Mouse (Mus musculus) urinary bladder, adult 18-20 months (tissue): Measurements from ENCODE around the gene Myo10.

Experiments
- DNase-seq, 2 experiments: peaks; one replicate each; pipeline ENCODE4 v3.0.0; 2022; ENCODE audit warnings: low spot score in 2 of 2, mixed read lengths in 2 of 2

Myo10 gene

DNA sequence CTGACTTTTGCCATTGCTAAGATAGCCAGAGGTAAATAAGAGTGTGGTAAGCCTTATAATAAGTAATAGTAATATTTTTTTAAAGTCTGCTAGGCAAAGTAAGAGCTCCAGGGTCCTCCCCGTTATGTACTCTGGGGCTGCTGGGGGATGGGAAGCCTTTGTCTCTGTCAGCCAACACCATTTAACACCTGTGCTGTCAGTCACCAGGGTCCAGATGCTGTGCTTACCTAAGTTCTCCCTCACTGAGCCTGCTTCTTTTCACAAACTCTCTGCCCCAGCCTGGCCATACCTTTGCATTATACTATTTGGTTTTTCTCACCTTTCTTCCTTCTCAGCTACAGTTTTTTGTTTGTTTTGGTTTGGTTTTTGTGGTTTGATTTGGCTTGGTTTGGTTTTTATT lies 175.6 kb downstream of the Myo10 start:
- no peak for DNase-seq

DNA sequence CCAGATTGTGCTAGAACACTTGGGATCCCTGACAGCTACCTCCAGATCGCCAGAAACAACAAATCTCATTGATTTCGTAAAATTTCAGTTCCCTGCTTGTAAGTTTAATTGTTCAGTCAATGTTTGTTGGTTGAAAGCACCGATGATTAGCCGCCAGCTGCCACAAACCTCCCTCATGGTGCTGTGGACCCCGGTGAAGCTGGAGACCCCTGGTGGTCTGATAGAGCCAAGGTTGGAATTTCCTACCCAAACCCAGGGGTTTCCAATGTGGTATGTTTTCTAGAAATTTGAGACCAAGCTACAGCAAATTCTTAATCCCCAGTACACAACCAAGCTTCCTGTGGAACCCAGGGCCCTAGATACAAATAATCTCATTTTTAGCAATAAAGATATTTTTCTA lies 179.4 kb downstream of the Myo10 start:
- no peak for DNase-seq

DNA sequence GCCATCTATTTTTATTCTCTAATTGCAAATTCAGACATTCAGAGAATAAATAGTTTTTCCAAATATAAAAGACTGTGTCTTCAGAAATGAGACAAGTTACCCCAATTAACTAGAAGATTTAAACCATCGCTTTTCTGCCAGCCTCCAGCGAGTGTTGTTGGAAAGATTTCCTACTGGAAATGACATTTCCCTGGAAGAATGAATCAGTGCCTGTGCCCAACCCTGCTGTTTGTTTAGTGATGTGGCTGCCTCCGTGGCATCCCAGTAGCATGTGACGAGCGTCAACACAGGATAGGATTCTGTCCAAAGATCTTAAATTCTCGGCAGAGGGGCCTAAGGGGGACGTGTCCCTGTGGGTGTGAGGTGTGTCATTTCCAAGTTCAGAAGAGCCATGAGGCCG lies 179.9 kb downstream of the Myo10 start:
- DNase-seq: no peak

DNA sequence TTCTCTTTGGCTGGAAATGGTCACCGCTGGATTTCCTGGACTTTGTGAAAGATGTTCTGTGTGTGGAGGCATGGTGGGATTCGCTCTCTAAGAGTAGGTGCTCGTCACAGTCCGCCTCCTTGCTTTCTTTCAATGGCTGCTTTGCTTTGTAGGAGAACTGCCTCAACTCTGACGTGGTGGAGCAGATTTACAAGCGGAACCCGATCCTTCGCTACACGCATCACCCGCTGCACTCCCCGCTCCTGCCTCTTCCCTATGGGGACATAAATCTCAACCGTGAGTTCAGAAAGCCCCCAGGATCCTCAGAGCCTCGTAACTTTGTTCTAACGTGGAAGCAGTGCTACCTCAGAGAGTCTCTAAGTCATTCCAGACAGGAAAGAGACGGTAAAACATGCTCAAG lies 180.8 kb downstream of the Myo10 start:
- DNase-seq: no peak

DNA sequence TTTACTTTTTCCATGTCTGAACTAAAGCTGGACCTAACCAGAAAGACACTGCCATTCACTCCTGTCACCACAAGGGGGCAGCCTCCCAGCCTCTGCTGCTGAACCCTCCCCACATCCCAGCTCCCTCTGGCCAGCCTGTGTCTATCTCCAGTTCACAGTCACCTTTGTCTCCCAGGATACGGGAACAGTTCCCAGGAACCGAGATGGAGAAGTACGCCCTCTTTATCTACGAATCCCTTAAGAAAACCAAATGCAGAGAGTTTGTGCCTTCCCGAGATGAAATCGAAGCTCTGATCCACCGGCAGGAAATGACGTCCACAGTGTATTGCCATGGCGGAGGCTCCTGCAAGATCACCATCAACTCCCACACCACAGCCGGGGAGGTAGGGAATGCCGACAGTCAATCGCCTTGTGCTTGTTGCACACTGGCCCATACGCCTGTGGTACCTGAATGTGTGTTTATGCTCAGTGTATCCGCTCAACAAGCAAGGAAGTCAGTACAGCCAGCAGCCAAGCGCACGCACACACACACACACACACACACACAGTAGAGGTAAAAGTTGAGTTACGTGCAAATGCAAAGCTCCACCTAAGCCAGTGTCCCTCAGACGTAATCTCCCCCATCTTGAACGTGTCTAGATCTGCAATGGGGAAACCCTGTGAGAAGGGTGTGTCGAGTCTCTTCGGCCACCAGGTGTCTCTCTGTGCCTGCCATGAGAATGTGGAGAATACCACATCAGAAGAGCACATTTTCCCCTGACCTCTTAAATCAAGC lies 183.2 kb downstream of the Myo10 start:
- DNase-seq: peak; percentile 45 to 62

DNA sequence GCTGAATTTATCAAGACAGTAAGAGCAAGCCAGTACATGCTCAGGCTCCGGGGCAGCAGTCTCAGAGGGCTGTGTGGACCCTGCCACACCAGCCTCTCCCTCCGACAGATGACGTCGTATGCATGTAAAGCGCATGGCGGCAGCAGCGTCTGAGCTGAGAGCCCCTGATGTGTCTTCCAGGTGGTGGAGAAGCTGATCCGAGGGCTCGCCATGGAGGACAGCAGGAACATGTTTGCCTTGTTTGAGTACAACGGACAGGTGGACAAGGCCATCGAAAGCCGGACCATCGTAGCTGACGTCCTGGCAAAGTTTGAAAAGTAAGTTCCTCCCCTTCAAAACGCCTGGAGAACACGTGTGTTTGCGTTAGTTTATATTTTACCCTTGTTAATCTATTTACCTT lies 184.0 kb downstream of the Myo10 start:
- DNase-seq: no peak

DNA sequence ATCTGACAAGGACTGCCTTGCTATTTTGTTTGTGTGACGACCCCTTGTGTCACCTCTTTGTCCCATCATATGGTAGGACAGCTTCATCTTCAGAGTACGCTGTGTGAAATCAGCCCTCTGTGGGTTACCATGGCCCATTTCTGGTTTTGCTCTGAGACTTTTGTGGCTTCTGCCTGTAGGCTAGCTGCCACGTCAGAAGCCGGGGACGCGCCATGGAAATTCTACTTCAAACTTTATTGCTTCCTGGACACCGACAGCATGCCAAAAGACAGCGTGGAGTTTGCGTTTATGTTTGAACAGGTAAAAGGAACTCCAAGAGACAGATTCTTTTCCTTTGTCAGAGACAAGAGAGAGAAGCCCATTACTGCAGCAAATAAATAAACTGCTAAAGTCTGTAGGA lies 184.6 kb downstream of the Myo10 start:
- DNase-seq: no peak

DNA sequence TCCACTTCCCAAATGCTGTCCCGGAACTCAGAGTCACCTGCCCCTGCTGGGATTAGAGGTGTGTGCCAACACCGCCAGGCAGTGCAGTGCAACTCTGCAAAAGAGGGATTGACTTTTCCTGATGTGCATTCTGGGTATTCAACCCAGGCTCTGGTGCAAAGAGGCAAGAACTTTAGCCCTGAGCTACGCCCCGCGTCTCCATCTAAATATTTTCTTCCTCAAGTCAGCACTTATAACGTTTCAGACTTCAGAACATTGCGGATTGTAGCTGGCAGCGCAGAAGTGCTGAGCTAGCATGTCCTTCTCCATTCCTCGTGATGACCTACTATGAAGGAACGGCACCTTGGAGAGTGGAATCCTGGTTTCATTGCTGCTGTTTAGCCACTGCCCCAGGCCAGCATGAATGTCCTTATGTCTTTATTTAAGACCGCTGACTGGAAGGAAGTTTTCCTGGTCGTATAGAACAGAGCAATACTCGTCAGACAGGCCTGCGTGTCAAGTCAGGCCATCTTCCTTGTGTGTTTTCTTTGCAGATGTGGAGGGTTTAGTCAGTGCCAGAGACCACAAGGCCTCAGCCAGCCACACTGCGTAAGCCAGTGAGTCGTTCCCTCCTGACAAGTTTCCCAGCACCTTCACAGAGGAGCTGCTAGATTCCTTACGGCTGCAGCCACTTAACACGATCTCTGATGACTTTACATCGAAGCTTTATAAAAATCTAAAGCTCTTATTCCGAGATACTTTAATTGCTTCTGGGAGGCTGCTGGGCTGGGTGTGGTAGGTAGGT lies 186.5 kb downstream of the Myo10 start:
- DNase-seq: no peak

DNA sequence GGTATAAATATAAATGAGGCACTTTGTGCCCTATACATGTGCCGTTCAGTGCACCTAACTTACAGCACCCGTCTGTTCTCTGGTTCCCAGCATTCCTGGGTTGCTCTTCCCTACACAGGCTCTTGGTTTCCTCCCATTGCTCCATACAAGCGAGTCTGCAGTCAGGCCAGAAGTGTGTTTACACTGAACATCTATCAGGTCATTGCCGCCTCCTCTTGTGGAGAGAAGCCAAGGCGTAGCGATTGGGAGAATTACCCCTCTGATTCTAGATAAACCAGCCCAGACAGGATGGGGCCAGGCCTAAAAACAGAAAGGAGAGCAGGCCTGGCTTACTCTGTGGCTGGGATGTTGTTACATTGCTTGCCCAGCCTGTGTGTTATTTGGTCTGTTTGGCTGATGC lies 187.3 kb downstream of the Myo10 start:
- no peak for DNase-seq

DNA sequence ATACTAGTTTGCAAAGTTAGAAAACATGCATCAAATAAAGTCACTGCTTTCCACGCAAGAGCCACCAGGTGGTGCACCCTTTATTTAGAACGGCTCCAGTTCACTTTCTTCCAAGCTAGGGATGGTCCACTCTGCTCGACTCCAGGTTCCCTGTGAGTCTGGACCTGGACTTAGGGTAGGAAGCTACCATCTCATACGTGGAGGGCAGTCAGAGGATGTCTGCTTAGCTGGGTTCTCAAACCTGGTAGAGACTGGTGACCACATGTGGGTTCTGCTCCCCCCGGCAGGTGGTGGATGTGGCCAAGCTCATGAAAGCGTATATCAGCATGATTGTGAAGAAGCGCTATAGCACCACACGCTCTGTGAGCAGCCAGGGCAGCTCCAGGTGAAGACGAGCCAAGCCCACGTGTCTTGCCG lies 189.5 kb downstream of the Myo10 start:
- no peak for DNase-seq

DNA sequence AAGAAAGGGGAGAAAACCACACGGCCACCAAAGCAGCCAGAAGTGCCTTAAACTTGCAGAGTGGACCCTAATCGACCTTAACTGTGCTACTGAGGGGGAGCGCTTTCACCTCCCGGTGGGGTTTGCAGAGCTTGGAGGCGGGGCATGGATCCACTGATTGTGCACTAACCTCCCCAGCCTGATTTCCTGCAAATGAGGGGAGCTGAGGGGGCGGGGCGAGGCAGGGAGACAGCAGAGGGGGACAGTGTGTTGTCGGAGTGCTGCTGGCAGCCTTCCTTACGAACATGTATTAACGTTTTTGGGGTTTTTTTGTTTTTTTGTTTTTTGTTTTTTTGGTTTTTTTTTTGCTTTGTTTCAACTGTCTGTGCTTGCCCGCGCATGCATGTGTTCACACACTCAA lies 190.2 kb downstream of the Myo10 start:
- no peak for DNase-seq

DNA sequence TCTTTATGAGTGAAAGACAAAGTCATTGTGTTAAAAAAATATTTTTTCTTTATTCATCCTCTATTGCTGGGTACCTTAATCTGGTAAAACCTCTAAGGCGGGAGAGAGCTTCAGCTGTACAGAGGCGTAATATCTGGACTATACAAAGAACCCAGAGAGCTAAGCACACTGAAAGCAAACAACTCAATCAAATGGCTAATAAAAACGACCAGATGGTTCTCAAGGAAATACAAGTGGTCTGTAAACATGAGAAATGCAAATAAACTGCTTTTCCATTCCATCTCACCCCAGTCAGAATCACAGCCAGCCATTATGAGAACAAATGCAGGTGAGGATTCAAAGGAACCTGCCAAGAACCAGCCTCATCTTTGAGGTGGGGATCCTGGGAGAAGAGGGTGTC lies 192.2 kb downstream of the Myo10 start:
- no peak for DNase-seq

DNA sequence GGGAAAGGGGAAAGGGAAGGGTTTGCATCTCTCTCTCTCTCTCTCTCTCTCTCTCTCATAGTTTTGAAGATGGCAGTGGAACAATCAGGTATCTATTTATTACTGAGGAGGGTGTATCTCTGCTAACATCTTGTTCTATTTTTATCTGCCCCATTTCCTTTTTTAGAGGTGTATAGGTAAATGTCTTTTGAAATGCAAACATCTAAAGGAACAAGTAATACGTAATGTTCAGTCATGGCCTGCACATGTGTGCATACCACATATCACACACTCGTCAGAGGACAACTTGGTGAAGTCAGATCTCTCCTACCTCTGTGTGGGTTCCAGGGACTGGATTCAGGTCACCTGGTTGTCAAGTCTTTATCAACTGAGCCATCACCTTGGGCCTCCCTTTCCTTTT lies 194.9 kb downstream of the Myo10 start:
- DNase-seq: no peak

DNA sequence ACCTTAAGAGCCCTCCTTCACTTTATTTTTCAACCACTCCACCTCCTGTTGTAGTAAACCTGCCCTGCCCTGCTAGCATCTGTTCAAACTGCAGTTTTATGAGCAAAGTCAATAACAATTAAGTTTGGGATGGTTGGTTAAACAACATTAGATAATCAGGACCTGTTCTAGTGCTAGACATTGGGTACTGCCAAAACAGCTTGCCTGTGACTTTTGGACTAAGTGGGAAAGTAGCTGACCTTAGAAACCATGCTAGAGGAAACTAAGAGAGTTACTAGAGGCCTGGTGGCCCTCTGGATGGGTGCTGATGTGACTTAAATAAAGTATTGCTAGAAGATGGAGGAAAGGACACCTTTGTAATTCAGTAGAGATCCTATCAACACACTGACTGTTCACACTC lies 199.7 kb downstream of the Myo10 start:
- no peak for DNase-seq

DNA sequence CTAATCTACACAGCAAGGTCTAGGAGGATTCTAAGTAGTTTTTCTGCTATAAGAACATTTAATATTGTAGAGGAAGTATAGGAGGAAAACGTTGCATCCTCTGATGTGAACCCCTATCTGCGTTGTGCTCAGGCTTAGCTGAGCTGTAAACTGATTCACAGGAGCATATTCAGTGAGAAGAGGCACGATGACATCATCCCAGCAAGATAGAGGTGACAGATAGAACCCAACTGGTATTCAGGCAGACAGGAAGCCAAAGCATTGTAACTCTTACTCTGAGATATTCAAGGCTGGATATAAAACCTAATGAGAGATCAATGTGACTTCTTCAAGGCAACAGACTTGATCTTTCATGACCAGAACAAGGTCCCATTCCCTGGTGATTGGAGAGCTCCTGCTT lies 200.3 kb downstream of the Myo10 start:
- no peak for DNase-seq

DNA sequence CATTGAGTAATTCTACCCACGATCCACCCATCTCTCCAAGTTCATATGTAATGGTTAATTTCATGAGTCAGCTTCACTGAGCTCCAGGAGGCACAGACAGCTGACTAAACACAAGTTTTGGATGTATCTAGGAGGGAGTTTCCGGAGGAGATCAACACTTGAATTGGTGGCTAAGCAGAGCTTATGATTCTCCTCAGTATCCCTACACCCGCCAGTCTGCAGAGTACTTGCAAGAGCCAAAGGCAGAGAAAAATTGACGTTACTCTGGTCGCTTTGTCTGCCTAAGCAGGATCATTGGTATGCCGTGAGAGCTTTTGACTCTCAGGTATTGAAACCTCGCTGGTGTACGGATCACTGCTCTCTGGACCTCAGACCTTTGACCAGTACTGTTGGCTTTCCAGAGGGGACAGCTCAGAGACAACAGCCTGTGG lies 204.2 kb downstream of the Myo10 start:
- no peak for DNase-seq

DNA sequence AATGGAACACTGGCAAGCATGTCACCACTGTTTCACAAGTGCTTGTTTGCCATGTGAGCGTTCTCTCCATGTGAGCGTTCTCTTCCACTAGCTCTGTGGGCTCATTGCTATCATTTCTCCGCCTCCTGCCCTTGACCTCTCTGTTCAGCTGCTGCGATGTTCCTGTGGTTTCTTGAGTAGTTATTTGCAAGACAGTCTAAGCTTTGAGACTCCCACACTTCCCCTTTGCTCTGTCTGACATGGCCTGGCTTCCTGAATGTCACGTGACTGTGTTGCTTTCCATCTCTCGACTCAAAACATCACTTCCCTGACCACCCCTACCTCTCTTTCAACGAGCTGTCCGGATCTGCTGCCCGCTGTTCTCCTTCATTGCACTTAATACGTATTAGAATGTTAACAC lies 206.1 kb downstream of the Myo10 start:
- DNase-seq: no peak

DNA sequence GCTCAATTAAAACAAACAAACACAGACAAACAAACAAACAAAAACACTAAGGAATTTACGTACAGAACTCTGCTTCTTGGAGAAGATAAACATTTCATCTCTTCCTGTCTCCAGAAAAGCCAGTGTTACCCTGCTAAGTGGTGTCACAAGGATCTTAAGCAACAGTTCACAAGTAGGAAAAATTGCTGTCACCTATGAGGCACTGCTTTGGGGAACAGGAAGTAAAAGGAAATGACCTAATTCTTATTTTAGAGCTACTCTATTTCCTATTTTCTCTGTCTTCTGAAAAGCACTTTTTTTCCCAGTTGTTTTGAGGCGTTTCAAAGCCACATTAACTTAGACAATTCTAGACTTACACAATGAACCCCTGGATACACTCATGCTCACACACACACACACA lies 208.1 kb downstream of the Myo10 start:
- DNase-seq: no peak

DNA sequence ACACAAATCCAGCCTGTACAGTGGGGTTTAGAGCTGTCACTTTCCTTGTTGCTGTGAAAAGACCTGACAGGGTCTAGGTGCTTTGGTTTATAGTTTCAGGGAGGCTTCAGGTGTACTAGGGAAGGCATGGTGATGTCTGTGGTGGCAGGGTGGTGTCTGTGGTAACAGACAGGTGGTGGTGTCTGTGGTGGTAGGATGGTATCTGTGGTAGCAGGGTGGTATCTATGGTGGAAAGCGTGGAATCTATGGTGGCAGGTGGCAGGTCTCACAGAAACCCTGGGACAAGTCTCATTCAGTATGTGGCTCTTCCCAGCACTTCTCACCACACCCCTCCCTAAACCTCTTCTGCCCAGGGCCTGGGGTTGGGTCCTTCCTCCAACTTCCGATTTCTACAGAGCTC lies 212.0 kb downstream of the Myo10 start:
- no peak for DNase-seq

DNA sequence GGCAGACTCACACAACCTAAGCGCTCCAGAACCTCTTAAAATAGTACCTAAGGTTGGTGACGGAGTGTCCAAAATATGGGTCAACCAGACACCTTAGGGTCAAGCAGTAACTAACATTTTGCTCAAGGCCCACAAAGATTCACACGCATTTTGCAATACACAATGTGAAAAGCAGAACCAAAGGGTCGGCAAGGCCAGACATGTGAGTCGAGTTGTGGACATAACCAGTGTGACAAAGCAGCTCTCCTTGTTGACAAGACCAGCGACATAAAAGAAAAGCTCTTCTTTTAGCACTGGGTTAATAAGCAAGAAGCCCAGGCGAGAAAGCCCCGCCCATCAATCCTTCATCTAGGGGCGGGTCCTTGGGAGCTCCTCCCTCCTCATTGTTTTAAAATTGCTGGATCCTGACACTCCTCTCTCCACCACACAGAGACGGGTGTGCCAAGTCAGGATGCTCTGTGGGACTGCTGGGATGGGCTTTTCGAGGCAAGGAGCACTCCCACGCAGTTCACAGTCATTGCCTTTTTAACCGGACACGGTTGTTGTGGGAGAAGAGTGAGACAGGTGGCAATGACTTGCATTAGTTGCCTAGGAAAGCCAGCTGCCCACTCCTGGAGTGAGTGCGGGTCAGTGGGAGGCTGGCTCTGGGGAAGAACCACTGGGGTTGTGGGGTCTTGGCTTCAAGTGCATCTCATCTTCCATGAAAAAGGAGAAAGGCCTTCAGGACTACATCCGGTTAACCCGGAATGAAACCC lies 212.8 kb downstream of the Myo10 start:
- no peak for DNase-seq

DNA sequence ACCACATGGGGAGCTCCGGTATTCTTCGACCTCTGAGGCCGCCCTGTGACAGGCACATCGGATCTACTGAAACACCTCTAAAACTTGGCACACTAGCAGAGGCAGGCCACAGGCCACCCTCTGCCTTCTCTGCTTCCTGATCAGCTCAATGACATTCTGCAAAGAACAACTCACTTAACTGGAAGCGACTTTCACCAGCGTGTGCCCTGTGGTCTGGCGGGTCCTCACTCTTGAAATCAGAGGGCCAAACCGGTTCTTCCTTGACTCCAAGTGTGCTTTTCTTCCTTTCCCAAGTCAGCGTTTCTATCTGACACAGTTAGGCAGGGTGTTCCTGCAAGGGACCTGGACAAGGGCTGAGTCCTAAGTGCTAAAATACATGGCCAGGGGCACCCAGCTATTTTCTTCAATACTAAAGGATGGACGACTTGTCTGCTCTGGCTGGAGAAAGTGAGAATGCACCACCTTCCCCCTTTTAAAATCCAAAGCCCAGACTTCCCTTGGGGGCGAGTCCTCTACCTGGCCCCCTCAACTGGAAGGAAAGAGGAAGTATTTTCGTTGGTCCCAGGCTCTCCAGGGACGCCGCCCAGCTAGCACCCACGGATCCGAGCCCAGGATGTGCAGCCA lies 220.2 kb downstream of the Myo10 start:
- DNase-seq: no peak
